Mouse (Mus musculus): Measurements from ENCODE around the gene Fntb.
"Not testable (repeated sequence)": the region's sequence is repeated elsewhere in the genome, so short reads cannot be mapped to it uniquely, and the experiment has no call there.

The Fntb gene

GRCm38 (mm10) chr12:76765354-76765851 is at the start of gene Fntb, which contains the start of gene Churc1:
Gene Fntb, plus strand, starts transcription at chr12:76765589.
Gene Churc1, plus strand, starts transcription at chr12:76765538.
- peak; percentile 78 for DNase-seq (ENCODE audit: low spot score in 2 of 2)

GRCm38 (mm10) chr12:76718384-76718783 is 47.0 kb upstream of the Fntb start:
- no peak for DNase-seq (ENCODE audit: low spot score in 2 of 2)

- no peak for DNase-seq (ENCODE audit: low spot score in 2 of 2)
Observed at GRCm38 (mm10) chr12:76720572-76720971, 44.8 kb upstream of the Fntb start.

DNA sequence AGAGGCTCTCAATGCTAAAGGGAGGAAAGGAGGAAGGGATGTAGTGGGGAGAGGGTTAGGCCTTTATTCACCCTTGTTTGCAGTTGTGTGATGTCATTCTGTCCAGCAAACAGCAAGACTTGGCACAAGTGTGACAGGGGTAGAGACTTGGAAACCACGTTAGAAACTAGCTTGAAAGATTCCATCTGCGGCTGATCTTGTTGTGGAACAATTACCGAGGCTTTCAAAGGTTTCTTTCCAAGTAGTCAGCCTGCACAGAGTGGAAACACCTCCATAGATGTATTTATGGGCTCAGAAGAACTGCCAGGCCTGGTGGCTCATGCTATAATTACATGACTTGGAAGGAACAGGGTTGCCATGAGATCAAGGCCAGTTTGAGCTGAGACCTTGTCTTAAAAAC is 43.4 kb upstream of the Fntb start:
- DNase-seq (ENCODE audit: low spot score in 2 of 2), result no peak

GRCm38 (mm10) chr12:76727955-76728354 is 37.4 kb upstream of the Fntb start:
- DNase-seq (ENCODE audit: low spot score in 2 of 2), result no peak

DNA sequence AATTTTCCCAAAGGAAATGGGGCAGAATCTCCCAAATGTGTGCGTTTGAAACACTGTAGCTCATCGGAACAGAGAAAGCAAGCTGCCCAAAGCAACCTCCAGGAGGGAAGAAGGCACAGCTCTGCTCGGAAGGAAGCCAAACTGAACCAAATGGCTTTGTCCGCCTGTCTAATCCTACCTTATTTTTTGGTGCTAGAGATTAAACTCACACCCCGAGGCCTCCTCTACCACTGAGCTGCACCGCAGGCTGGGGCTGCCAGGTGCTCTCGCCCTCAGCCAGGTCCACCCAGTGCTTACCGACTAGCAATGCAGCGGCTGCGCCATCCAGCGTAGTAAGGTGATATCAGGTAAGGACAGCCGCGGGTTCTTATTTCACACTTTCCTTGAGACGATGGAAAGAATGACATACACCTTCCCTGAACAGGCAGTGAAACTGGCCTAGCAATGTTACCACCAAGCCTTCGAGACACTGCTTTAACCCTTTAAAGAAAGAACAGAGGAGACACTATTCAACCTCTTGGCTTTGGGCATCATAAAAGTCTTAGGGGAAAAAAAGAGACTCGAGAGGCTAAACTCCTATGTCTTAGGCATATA is 14.4 kb upstream of the Fntb start:
- no peak for DNase-seq (ENCODE audit: low spot score in 2 of 2)

GRCm38 (mm10) chr12:76752652-76753318 is 12.6 kb upstream of the Fntb start:
- DNase-seq (ENCODE audit: low spot score in 2 of 2), result peak; percentile 24 to 32

GRCm38 (mm10) chr12:76765901-76766630 is 677 bp downstream of the Fntb start:
- peak in 1 of 2 experiments; percentile 20 for DNase-seq (ENCODE audit: low spot score in 2 of 2)

- no peak for DNase-seq (ENCODE audit: low spot score in 2 of 2)
Observed at GRCm38 (mm10) chr12:76770841-76771500, 5.6 kb downstream of the Fntb start.

GRCm38 (mm10) chr12:76771540-76771939 is 6.2 kb downstream of the Fntb start:
- DNase-seq (ENCODE audit: low spot score in 2 of 2), result no peak

- no peak for DNase-seq (ENCODE audit: low spot score in 2 of 2)
Observed at GRCm38 (mm10) chr12:76774652-76775051, 9.3 kb downstream of the Fntb start.

DNA sequence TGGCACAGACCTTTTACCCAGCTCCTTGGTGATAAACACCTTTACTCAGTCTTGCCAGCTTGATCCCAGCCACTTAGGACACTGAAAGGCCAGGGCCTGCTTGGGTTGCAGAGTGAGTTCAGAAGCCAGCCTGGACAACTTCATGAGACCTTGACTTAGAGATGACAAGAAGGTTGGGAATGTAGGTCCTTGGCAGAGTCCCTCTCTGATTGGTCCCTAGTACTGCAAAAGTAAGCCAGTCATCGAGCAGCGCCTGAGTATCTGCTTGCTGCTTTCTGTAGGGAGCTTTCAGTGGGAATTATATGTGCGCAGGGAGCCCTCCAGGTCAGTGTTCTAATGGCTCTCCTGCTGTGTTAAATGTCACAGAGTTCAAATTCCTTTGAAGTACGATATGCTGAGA is 9.7 kb downstream of the Fntb start:
- no peak for DNase-seq (ENCODE audit: low spot score in 2 of 2)

DNA sequence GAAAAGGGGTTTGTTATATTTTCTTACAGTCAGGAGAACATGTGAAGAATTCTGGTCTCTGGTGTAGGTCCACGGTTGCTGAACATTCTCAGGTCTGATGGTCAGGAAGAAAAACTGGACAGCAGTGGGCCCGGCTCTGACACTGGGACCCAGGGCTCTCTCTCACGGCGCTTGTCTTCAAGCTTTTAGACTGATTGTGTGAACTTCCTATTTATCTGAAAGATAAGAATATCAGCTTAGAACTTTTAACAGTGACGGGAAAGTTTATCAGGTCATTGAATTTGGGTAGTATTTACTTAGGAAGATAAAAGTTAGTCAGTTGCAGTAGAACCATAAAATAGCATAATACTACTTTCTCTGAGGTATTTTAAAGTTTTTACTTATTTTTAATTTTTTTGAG is 11.5 kb downstream of the Fntb start:
- no peak for DNase-seq (ENCODE audit: low spot score in 2 of 2)

GRCm38 (mm10) chr12:76777845-76778244 is 12.5 kb downstream of the Fntb start:
- no peak for DNase-seq (ENCODE audit: low spot score in 2 of 2)

DNA sequence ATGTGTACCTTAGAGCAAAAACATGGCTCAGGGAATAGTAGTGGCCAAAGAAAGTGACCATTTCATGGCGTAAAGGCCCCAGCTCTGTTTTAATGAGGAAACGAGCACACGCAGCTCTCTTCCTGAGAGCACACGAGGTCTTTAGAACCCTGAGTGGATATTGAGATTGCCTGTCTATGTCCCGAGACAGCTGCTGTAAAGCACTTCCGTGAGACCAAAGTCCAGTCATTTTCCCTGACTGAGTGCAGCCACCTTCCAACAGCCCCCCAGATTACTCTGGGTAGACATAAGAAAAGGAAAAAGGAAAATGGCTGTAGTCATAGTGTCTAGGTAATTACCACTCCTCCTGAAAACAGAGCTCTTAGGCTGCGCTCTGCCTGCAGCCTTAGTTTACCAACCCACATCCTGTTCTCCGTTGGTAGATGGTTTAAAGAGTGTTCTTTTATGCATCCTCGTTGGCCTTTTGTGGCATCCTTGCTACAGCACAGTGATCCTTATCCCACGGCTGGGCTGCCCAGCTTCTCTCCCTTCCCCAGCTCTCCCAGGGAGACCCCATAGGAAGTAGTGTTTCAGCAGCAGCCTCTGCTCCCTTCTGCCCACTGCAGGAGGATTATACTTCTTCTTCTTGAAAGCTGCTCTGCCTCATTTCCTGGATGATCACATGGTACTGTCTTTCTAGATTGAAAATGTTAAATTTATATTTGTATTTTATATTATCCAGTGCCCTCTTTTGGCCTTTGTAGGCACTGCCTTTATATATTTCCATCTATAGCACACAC is 13.1 kb downstream of the Fntb start:
- no peak for DNase-seq (ENCODE audit: low spot score in 2 of 2)

GRCm38 (mm10) chr12:76779951-76780350 is 14.6 kb downstream of the Fntb start:
- DNase-seq (ENCODE audit: low spot score in 2 of 2), result no peak

DNA sequence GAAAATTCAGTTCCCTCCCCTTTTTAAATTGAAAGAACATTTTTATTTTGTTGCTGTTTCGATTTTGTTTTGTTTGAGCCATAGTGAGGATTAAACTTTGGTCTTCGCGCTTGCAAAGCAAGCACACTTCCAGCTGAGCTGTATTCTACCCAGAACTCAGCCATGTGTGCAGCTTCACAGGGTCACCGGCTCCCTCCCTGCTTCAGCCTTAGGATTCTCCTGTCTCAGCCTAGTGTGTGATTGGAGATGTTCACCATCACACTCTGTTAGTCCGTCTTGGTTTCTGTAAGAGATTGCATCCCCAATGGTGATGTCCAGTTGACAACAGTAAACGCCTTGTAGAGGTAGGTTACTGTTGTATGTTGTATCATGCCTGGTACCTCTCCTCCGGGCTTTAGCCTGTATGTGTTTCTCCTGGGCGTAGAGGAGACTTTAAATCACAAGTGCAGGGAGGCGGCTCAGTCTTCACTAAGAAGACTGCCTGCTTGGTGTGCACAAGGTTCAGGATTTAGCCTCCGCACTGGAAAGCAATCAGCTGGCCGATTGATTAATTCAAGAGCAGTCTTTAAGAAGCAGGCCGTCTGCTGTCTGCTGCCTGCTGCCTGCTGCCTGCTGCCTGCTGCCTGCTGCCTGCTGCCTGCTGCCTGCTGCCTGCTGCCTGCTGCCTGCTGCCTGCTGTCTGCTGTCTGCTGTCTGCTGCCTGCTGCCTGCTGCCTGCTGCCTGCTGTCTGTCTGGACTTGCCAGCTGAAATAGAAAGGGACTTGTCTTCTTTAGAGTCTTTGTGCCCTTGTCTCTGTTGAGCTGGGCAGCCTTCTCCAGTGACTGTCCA is 15.5 kb downstream of the Fntb start:
- no peak for DNase-seq (ENCODE audit: low spot score in 2 of 2)

- DNase-seq (ENCODE audit: low spot score in 2 of 2), result no peak
Observed at GRCm38 (mm10) chr12:76784056-76784619, 18.7 kb downstream of the Fntb start.

DNA sequence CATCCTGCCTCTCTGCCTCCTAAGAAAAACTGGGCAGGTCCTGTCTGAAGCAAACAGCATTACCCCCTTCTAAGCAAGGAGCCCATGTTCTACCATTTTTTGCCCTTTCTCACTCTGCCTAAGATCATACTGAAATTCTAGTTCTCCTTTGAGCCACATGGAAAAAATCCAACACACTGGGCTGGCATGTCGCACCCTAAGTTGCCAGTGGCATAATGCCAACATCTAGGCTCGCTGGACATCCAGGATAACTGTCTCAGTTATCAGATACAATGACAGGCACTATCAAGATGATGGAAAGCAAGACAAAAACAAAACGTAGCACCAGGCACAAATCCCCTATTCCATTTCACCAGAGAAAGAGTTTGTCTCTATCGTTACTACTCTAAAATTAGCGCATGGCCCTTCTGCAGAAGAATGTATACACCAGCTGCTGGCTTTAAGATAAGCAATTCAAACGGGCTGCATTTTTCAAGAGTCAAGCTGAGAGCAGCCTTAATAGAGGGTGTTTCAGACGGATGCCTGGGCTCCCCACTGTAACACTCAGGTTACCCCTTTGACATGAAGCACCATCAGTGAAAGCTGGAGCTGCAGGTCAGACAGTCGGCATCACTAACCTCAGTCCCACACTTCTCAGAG is 25.2 kb downstream of the Fntb start:
- no peak for DNase-seq (ENCODE audit: low spot score in 2 of 2)

GRCm38 (mm10) chr12:76792540-76792939 is 27.2 kb downstream of the Fntb start:
- DNase-seq (ENCODE audit: low spot score in 2 of 2), result not testable (repeated sequence)
